Mouse (Mus musculus) kidney, adult 2 months (tissue): ENCODE measurements around the gene Pde4d.

Source experiments
- CTCF ChIP-seq: fragments of 200-500 bp; conservative IDR thresholded peaks from 2 replicates; pipeline ENCODE4 v1.5.1; 2011; ENCODE audit warnings: low read depth, mild to moderate bottlenecking, control low read depth, low read length, moderate library complexity, mixed read lengths; ENCODE audit not compliant: insufficient read depth, insufficient read length
- POLR2A ChIP-seq: fragments of 200-500 bp; IDR thresholded peaks from one replicate; pipeline ENCODE4 v1.6.1; 2011; ENCODE audit warnings: low read depth, low read length, control low read depth

- TF ChIP-seq POLR2A (no peak), CTCF (peak; percentile 88)
These were observed 1457.9 kb downstream of the Pde4d start for GRCm38 (mm10) chr13:109907634-109908033.
